Mouse (Mus musculus): ENCODE data around the gene AU018091.
"Not testable (repeated sequence)": the region's sequence is repeated elsewhere in the genome, so short reads cannot be mapped to it uniquely, and the experiment has no call there.

AU018091 gene

GRCm38 (mm10) chr7:3168925-3169324 is at the start of gene AU018091:
AU018091 (minus strand) TSS chr7:3169203.
- no peak for DNase-seq (ENCODE audit: low spot score in 2 of 2)

- DNase-seq (ENCODE audit: low spot score in 2 of 2), result no peak
These were observed 48.6 kb upstream of the AU018091 start for GRCm38 (mm10) chr7:3217546-3218056.

- DNase-seq (ENCODE audit: low spot score in 2 of 2), result no peak
These were observed 47.3 kb upstream of the AU018091 start for GRCm38 (mm10) chr7:3216331-3216730.

- no peak for DNase-seq (ENCODE audit: low spot score in 2 of 2)
These were observed 44.6 kb upstream of the AU018091 start for GRCm38 (mm10) chr7:3213557-3213956.

- no peak for DNase-seq (ENCODE audit: low spot score in 2 of 2)
These were observed 44.2 kb upstream of the AU018091 start for GRCm38 (mm10) chr7:3213156-3213555.

GRCm38 (mm10) chr7:3212002-3212790 is 43.2 kb upstream of the AU018091 start:
- DNase-seq (ENCODE audit: low spot score in 2 of 2), result no peak

- no peak for DNase-seq (ENCODE audit: low spot score in 2 of 2)
These were observed 42.5 kb upstream of the AU018091 start for GRCm38 (mm10) chr7:3211518-3211917.

- no peak for DNase-seq (ENCODE audit: low spot score in 2 of 2)
These were observed 41.6 kb upstream of the AU018091 start for GRCm38 (mm10) chr7:3210605-3211004.

- no peak for DNase-seq (ENCODE audit: low spot score in 2 of 2)
These were observed 37.5 kb upstream of the AU018091 start for GRCm38 (mm10) chr7:3206520-3206919.

GRCm38 (mm10) chr7:3204628-3205027 is 35.6 kb upstream of the AU018091 start:
- no peak for DNase-seq (ENCODE audit: low spot score in 2 of 2)

- no peak for DNase-seq (ENCODE audit: low spot score in 2 of 2)
These were observed 34.9 kb upstream of the AU018091 start for GRCm38 (mm10) chr7:3203890-3204289.

GRCm38 (mm10) chr7:3201134-3201705 is 32.2 kb upstream of the AU018091 start:
- no peak for DNase-seq (ENCODE audit: low spot score in 2 of 2)

- DNase-seq (ENCODE audit: low spot score in 2 of 2), result no peak
These were observed 29.9 kb upstream of the AU018091 start for GRCm38 (mm10) chr7:3198884-3199283.

GRCm38 (mm10) chr7:3195850-3196249 is 26.8 kb upstream of the AU018091 start:
- no peak for DNase-seq (ENCODE audit: low spot score in 2 of 2)

- no peak for DNase-seq (ENCODE audit: low spot score in 2 of 2)
These were observed 25.5 kb upstream of the AU018091 start for GRCm38 (mm10) chr7:3194531-3194930.

GRCm38 (mm10) chr7:3193905-3194304 is 24.9 kb upstream of the AU018091 start:
- peak in 1 of 2 experiments; percentile 34 for DNase-seq (ENCODE audit: low spot score in 2 of 2)

GRCm38 (mm10) chr7:3193049-3193632 is 24.1 kb upstream of the AU018091 start:
- DNase-seq (ENCODE audit: low spot score in 2 of 2), result no peak

- DNase-seq (ENCODE audit: low spot score in 2 of 2), result no peak
These were observed 23.0 kb upstream of the AU018091 start for GRCm38 (mm10) chr7:3191971-3192498.

- not testable (repeated sequence) for DNase-seq (ENCODE audit: low spot score in 2 of 2)
These were observed 17.7 kb upstream of the AU018091 start for GRCm38 (mm10) chr7:3186726-3187125.

GRCm38 (mm10) chr7:3186136-3186535 is 17.1 kb upstream of the AU018091 start:
- no peak for DNase-seq (ENCODE audit: low spot score in 2 of 2)

- DNase-seq (ENCODE audit: low spot score in 2 of 2), result no peak
These were observed 15.4 kb upstream of the AU018091 start for GRCm38 (mm10) chr7:3184394-3184793.

- DNase-seq (ENCODE audit: low spot score in 2 of 2), result not testable (repeated sequence)
These were observed 12.0 kb upstream of the AU018091 start for GRCm38 (mm10) chr7:3180958-3181357.
